Mouse (Mus musculus): ENCODE data around the gene Tnf.

Tnf gene

GRCm38 (mm10) chr17:35174201-35174977 lies 27.4 kb downstream of the Tnf start:
- DNase-seq (ENCODE audit: low read depth, low spot score): no peak

- no peak for DNase-seq (ENCODE audit: low read depth, low spot score)
Measured at GRCm38 (mm10) chr17:35173329-35173728, 28.5 kb downstream of the Tnf start.

GRCm38 (mm10) chr17:35172445-35173234 lies 29.2 kb downstream of the Tnf start:
- no peak for DNase-seq (ENCODE audit: low read depth, low spot score)

- DNase-seq (ENCODE audit: low read depth, low spot score): peak; percentile 48
Measured at GRCm38 (mm10) chr17:35168541-35169207, 33.1 kb downstream of the Tnf start.

GRCm38 (mm10) chr17:35167794-35168193 lies 34.0 kb downstream of the Tnf start:
- no peak for DNase-seq (ENCODE audit: low read depth, low spot score)

GRCm38 (mm10) chr17:35166352-35167035 lies 35.3 kb downstream of the Tnf start:
- peak; percentile 63 for DNase-seq (ENCODE audit: low read depth, low spot score)

GRCm38 (mm10) chr17:35165451-35166155 lies 36.2 kb downstream of the Tnf start:
- DNase-seq (ENCODE audit: low read depth, low spot score): no peak

GRCm38 (mm10) chr17:35164568-35165450 lies 37.0 kb downstream of the Tnf start, which contains the start of gene Prrc2a:
Gene Prrc2a (minus strand): TSS chr17:35164897.
- peak; percentile 95 for DNase-seq (ENCODE audit: low read depth, low spot score)

GRCm38 (mm10) chr17:35164218-35164567 lies 37.6 kb downstream of the Tnf start:
- DNase-seq (ENCODE audit: low read depth, low spot score): peak; percentile 27

- peak; percentile 27 for DNase-seq (ENCODE audit: low read depth, low spot score)
Measured at GRCm38 (mm10) chr17:35163326-35164081, 38.3 kb downstream of the Tnf start.

- no peak for DNase-seq (ENCODE audit: low read depth, low spot score)
Measured at GRCm38 (mm10) chr17:35162730-35163129, 39.1 kb downstream of the Tnf start.

GRCm38 (mm10) chr17:35162121-35162520 lies 39.7 kb downstream of the Tnf start:
- DNase-seq (ENCODE audit: low read depth, low spot score): no peak

- no peak for DNase-seq (ENCODE audit: low read depth, low spot score)
Measured at GRCm38 (mm10) chr17:35161421-35161820, 40.4 kb downstream of the Tnf start.

GRCm38 (mm10) chr17:35159638-35160037 lies 42.2 kb downstream of the Tnf start:
- no peak for DNase-seq (ENCODE audit: low read depth, low spot score)

GRCm38 (mm10) chr17:35158850-35159593 lies 42.8 kb downstream of the Tnf start:
- DNase-seq (ENCODE audit: low read depth, low spot score): no peak

- no peak for DNase-seq (ENCODE audit: low read depth, low spot score)
Measured at GRCm38 (mm10) chr17:35157661-35158175, 44.1 kb downstream of the Tnf start.

GRCm38 (mm10) chr17:35157254-35157653 lies 44.6 kb downstream of the Tnf start:
- DNase-seq (ENCODE audit: low read depth, low spot score): no peak

- DNase-seq (ENCODE audit: low read depth, low spot score): no peak
Measured at GRCm38 (mm10) chr17:35156461-35157200, 45.2 kb downstream of the Tnf start.

All from c-Kit-negative CD71-positive TER-119-positive erythroid progenitor cells, embryonic 14.5 days (primary cell).